Mouse (Mus musculus) kidney, postnatal 10 days (tissue): ENCODE measurements at regions not wholly inside any gene's neighbourhood (a gene's known extent, or its start where the extent isn't known, plus 50 kb on each side); places are given as distances from the start of the nearest gene placed in this dataset.

Experiments
- DNase-seq: peaks from one replicate; pipeline ENCODE4 v3.0.0; 2021; ENCODE audit warnings: mixed read lengths

DNA sequence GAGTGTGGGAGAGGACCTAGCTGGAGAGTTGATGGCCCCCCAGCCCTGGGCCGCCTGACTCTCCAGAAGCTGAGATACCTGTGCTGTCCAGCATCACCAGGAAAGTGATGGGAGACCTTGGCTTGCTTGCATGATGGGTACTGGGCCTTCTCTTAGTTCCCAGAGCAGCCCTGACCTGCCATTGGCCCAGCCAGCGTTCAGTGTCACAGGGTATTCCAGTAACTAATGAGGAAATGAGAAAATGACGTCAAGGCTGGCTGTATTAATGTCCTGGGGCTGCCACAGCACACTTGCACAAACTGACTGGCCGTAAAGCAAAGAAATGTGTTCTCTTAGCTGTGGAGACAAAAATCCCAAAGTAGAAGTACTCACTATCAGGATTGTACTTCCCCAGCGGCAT is 307.5 kb downstream of the Tbc1d1 start:
- DNase-seq: no peak

DNA sequence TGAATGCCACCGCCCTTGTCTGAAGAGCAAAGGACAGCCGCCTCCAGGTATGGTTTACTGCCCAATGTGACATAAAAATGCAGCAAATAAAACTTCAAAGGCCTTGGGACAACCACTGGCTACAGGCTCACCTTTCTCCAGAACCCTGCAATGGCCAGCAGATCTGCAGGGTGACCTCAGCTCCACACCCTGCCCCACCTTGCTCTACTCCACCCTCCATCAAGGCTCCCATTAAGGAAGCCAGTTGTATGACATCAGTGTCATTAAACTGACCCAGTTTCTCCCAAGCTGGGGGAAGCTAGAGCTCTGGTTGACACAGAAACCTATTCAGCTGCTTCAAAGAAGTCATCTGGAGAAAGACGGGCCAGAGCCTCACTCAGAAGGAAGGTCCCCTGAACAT is 310.2 kb downstream of the Tbc1d1 start:
- DNase-seq: no peak

DNA sequence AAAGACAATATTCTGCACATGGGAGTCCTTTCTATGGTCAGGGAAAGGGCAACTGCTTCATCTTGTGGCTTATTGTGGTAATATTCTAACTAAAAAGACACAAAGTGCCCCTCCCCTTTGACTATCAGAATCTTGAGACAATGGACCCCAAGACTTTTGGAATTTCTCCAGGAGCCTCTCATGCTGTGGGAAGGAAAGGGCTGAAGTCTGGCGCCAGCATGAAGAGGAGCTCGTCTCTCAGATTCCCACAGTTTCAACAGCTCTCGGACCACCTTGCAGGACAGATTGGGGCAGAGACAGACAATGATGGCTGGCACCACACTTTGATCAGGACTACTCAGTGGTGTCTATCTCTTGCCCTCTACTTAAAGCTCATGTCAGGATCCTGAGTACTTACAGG is 311.8 kb downstream of the Tbc1d1 start:
- no peak for DNase-seq

DNA sequence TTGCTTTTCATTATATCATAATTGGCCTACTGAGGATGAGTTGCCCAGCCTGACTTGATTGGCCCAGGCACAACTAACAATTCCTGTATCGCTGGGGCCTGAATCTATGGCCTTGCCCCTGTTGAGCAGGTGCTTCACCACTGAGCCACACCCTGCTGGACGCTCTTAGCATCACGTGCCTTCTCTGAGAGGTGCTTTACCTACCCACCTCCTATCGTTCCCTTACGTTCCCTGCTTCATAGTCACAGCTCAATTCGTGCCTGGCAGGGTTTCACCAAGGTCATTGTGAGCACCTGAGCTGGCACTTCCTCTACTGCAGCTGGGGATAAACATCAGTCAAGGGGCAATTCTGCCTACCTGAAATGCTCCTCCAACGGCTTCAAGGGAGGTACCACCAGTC is 312.2 kb downstream of the Tbc1d1 start:
- DNase-seq: no peak

DNA sequence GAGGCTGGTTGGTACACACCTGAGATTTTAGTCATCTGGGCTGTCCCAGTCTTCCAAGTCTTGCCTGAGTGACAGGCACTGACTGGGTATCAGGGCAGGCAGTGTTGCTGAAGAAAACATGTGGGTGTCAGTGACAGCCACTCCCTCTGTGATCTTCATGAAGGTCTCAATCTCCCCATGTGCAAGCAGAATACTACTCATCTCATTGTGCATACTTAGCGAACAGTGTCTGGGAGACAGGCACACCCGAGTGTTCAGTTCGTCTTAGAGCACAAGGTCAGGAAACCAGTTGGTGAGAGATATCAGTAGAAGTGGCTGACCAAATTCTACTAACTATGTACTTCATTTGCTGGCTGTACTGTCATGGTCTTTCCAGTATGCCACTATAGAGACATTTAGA is 315.9 kb downstream of the Tbc1d1 start:
- no peak for DNase-seq

DNA sequence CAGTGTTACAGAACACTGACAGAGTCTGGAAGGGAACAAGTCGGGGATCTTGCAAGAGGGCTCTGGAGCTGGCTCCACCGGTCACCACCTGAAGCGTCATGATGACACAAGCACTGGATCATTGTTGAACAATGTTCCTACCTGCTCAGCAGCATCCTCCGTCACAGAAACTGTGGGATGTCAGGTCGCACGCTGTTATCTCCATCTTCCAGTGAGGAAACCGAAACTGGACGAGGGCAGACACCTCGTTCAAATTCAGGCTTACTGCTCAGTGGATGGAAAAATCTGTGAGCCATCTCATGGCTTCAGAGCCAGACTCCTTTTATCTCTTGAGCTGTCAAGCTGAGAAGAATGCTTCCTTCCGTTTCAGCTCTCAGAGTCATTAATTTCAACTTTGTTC is 316.3 kb downstream of the Tbc1d1 start:
- peak; percentile 28 for DNase-seq

DNA sequence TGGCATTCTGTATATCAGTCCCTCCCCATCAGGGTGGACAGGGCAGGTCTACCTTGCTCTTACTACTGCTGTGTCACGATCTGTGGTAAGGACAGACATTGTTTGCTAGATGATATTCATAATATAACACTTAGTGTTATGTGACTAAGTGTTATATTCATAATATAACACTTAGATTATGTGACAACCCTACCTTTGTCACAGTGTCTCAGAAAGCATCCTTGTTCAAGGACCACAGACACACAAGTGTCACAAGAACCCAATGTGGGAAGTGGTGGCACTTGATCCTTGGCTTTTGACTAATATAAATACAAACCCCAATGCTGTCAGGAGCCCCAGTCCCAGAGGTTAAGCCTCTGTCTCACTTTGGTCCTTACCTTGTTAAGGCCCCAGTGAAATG is 318.8 kb downstream of the Tbc1d1 start:
- DNase-seq: no peak

DNA sequence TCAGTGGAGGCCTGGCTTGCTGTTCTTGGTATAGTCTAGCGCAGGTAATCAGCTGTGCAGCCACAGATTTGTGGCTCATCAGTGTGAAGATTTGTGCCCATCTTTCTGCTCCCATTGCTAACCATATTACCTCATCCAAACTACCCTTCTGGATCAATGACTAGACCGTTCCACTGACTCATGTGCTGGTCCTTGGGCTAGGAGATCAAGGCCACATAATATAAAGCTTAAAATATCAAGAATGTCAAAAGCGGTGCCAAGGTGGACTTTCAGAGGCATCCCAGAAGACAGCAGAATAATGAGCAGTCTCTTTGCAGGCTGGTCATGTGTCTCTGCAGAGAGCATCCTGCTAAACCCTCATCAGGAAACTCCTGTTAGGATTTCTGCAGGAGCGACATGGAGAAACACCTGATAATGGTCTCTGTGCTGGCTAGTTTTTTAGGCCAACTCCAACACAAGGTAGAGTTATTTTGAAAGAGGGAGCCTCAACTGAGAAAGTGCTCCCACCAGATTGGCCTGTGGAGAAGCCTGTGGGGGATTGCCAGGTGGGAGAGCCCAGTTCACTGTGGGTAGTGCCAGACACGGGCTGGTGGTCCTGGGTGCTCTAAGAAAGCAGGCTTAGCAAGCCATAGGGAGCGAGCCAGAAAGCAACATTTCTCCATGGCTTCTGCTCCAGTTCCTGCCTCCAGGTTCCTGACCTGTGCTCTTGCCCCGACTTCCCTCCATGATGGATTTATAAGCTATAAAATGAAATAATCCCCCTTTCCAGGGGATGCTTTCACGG is 319.8 kb downstream of the Tbc1d1 start:
- DNase-seq: no peak

DNA sequence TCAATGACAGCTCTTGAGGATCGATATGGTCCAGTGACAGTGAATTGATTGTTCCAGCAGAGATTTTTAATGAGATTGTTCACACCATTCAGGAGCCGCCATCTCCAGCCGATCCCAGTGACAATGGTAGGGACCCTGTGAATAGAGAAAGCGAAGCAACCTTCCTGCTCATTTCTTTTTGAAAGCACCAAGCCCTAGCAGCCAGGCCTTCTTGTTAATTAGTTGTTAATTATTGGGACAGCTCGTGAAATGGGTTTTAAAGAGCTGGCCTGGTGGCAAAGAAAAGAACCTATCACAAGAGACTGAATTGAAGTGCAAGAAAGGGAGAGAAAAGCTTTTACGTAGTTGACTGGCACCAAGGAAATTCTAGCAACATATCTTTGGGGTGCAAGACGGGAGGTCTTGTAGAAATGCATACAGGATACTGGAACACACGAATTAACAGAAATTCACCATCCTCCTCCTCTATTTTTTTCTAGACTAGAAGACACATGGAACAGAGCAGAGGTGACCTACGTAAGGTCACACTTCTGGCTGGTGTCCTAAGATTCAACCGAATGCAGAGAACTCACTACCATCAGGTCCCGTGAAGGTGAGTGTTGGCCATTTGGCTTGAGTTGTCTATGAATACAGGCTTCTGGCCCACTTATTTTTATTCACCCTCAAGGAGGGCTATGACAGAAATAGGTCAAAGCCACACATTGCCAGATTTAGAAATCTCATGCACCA is 320.7 kb downstream of the Tbc1d1 start:
- DNase-seq: no peak

DNA sequence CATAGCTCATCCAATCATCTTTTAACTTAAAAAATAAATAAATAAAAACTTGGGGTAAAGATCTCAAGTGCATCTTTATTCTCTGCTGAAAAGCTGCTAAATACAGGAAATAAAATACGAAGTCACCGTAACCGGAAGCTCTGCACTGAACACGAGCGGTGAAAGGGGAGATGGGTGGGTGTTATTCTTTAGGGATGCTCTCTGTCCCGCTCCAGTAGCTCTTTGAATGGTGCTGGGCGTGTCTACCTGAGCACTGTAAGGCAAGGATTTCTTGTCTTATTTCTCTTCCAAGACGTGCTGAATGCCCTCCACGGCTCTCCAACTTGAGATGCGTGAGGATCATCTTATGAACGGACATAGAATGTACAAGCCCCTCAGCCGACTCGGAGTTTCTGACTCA is 322.0 kb downstream of the Tbc1d1 start:
- no peak for DNase-seq

DNA sequence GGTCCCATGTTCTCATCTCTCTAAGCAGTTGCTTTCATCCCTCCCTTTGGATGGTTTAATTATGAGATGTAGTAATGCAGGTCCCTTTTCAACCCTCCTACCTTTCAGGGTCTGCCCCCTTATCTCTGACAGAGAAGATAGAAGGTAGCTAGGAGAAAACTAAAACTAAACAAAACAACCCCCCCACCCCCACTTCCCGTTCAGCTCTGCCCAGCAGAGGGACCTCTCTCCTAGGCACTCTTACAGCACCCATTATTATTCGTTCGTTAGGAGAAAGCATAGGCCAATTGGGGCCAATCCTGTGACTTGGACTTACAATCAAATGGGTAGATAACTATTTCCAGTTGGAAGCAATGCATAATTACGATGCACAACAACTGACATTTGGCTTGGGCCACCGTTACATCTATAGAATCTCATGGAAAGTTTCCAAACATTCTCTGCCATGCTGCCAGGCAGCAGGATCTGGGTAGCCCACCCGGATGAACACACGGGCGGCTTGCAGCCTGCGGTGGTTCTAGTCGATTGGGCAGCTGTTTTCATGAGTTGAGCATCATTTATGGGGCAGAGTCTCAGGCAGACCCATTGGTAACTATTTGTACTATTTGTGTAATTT is 322.6 kb downstream of the Tbc1d1 start:
- DNase-seq: no peak

DNA sequence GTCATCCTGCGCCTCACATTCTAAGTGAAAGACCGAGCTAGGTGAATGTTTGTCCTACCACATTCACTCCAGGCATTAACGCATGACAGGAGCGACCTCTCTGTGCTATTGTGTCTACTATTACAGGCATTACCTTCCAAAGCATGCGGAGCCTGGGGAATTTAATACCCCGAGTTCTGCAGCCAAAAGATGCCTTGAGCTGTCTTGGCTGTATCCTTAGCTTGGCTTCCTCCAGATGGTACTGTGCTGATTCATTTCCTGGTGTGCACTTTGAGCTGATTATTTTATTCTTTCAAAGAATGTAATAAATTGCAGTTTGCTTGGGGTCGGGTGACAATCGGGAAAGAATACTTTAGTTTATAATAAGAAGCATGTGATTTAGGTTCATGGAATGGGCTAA is 323.2 kb downstream of the Tbc1d1 start:
- DNase-seq: peak; percentile 45

DNA sequence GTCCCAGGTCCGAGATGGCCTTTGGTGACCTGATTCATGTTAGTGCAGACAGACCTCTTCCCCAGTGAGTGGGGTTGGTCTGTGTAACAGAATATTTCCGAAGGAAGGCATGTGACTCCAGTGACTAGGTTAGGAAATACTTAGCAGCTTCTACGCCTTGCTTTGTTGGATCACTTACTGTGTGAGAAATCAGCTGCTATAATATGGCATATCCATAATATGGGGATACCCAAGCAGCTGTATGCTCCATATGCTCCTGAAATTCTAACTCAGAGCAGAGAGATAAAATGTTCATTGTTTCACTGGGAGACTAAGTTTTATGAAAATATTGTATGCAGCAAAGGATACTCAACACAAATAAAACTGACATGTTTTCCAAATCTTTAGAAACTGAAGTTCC is 318.1 kb upstream of the Klf3 start:
- no peak for DNase-seq

DNA sequence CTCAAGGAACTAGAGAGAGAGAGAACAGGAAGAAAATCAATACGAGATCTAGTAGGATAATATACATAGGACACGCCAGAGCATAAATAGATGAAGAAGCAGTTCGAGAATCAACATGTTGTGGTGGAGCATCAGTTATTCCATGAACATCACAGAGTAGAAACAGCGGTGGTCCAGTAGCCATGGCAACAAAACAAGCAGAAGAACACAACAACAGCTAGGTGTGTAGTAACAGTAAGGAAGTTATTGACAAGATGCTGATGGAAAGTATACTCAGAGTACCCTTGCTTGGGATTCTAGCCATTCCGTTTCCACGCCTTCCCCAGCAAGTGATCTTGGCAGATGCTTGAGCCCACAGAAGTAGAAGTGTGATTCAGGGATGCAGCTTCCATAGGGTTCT is 317.3 kb upstream of the Klf3 start:
- no peak for DNase-seq

DNA sequence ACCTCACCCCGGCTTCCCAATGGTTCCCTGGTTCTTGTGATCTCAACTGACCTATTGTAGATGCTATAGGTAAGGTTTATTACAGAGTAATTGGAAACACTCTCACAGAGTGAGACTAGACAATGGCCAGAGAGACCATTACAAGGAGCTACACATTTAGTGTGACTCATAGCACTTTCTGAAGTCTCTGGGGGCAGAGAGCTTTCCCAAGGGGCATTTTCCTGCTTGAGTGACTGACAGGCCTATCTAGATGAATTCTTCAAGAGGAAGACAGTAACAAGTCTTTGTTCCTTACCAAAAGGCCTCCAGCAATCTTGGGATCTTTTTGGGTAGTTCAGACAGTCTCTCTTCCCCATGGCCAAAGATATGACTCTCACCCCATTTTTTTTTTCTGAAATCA is 316.4 kb upstream of the Klf3 start:
- DNase-seq: no peak

DNA sequence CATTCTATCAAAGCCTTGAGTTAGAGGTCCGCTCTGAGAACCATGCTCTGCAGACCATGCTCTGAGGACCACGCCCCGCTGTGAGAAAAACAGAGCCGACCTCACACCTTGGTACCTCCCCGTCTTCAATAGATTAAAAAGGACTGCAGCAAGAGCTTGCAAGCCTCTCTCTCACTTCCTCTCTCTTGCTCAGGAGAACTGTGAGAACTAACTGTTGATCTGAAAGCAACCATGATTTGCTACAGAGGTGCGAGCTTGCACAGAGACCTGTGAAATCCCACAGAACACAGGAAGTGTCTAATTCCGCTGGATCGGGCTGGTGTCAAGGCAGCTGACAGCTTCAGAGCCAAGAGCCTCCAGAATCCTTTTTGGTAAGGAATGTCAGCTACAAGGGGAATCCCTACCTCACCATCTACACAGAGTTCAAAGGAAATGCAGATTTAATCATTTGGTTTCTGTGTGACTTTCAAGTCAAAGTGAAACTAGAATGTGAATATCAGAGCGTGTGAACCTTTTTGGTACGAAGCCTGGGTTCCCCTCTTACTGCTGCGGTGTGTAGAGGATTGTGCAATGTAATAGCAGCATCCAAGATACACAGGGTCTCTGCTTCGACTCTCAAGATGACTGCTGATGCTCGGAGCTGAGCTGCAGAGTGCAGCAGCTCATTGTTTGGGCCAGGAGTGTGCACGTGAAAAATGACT is 315.3 kb upstream of the Klf3 start:
- DNase-seq: peak; percentile 17

DNA sequence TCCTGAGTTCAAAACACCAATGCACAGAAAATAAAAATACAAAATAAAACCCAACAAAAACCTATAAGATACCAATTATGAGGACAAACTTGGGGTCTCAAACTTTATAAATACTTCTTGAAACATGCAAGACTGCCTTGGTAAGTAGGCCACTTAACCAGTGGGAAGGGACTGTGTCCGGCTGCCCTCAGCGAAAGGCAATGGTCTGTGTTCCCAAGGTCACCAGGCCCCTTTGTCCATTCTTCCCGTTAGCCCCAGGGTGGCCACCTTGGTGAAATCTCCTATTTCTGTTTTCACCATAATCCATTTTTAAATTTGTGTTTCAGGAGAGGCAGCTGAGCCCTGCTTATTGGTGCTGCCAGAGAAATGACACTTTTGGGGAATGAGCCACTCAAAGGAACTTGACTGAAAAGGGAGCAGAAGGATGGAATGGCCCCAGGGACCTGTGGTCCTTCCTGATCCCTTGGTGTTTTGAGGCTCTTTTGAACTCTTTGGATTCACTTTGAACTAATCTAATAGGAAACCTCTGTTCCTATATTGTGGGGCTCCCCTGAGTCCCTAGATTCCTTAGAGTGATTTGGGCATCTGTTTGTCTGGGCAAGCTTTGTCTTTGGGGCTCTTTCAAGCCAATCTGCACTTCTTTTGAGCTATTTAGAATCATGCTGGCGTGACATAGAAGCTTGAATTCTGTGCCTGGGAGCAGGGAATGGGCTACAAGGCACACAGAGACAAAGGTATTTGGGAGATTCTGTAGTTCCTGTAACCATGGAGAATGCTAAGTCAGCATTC is 313.3 kb upstream of the Klf3 start:
- DNase-seq: no peak

DNA sequence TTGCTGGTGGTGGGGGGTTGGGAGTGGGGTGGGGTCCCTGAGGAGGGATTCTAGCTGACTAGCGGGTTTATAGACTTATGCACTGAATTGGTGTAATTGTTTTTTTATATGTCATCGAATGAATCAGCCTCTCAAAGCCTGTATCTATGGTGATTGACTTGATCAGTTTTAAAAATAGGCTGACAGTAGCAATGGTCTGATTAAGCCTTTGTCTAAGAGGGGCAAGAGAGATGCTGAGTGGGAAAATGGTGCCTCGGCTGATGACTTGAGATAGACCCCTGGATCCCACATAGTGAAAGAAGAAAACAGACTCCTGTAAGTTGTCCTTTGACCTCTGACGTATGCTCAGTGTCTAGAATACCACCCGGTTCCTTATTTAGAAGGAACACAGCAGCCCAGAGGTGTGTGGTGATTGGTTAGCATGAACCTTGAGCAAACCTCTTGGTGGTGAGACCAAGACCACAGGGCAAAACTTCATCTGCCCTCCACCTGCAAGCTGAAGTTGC is 312.7 kb upstream of the Klf3 start:
- no peak for DNase-seq

DNA sequence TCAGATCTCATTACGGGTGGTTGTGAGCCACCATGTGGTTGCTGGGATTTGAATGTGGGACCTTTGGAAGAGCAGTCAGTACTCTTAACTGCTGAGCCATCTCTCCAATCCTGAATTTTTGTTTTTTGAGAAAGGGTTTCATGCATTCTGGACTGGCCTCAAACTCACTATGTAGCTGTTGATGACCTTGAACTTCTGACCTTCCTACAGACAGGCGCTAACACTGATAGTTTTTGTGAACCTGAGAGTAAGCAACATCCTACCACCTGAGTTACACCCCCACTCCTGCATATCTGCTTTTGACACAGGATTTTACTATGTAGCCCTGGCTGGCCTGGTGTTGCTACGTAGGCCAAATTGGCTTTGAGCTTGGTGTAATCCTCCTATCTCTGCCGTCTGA is 308.8 kb upstream of the Klf3 start:
- DNase-seq: no peak

DNA sequence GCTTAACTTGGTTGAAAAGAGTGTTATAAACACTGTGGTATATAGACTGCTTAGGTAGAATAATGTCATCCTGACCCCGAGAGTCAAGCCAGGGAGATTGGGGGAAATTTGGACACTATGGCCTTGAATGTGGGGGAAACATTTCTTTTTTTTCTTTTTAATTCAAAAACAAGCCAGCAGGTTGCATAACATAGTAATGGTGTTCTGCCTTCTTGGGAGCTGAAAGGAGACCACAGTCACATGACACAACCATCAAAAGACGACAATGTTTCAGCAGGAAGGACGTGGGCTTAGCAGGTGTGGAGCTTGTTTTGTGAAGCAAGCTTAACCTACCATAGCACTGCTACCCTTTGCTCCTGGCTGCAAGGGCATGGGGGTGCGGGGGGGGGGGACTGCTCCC is 306.3 kb upstream of the Klf3 start:
- DNase-seq: no peak

DNA sequence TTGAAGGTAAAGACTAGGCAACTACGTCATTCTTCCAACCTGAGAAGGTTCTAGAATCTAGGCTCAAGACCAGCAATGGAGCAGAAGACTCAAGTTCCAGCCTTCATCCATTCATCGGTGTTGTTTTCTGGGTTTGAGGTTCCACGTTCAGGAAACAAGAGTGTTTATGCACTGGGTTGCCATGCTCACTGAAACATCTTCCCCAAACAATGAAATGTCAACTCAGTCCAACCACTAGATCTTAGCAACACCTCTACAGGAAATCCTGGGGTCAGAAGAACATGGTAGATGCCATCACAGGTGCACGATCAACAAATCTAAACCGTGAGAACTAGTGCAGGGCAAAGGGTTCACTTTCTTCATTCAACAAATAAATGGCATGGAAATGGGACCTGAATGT is 304.8 kb upstream of the Klf3 start:
- DNase-seq: no peak

DNA sequence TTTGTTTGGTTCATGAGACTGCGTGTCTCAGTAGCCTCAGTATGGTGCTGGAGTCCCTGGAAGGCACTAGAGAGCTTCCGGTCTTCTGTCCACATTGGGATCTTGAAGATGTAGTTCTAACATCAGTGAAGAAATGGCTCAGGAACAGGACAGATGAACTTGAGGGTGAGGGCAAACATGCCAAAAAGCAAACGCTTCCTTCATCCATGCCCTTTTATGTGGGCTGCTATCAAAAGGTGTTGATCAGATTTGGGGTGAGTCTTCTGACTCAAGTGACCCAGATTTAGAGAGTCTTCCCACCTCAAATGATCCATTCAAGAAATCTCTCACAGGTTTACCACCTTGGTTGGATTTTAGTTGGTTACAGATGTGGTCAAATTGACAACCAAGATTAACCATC is 304.1 kb upstream of the Klf3 start:
- no peak for DNase-seq

DNA sequence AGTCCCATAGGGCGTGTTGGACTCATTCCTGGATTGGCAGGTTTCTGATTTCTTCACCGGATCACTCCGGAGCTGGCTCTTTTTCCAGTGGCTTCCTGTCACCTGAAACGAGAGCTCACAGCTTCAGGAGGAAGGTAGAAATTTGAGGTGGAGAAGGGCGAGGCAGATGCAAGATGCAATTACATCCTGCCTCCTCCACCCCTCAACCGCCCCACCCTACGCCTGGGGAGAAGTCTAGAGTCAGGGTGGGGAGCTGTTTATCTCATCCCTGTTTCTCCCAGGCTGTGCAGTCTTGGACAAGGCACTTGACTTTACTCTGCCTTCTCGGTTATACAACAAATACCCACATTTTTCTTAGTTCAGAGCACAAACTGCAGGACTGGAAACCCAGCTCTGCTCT is 302.8 kb upstream of the Klf3 start:
- DNase-seq: no peak
